Mouse (Mus musculus): Measurements from ENCODE around the gene Sept4. TPM values are rescaled to one million over a fixed set of nuclear protein-coding genes. Genes with fewer than 3 reads are reported as not detected.

The Sept4 gene
- polyA plus RNA-seq, 1 experiment from 2014 or later, result 11.6 TPM

DNA sequence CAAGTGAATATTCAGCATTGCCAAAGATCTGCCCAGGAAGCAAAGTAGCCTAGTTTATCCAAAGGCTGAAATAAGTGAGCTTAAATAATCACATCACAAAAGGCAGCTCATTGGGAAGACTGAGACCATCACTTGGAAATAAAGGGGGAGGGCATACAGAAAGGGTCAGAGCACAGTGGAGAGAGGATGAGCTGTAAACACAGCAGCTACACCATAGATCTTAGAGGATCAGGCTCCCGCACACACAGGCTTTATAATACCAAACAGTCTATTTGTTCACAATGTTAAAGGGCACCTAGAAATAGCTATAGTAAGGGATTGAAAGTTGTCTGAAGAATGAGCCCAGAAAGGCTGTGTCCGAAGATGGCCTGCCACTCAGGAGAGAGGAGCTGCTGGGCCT, 70.1 kb downstream of the Sept4 start:
- no peaks in the 10 kb centered on the region for H3K27me3 ChIP-seq (replicated peaks)
- H3K9me3 ChIP-seq (replicated peaks), result no peaks in the 10 kb centered on the region
- peak overlapping the region; percentile 20; the same call in 1 of the 2 replicates for H3K27ac ChIP-seq (ENCODE audit: poor library complexity, severe bottlenecking)
- peak overlapping the region; percentile 53 for H3K4me3 ChIP-seq
- H3K9ac ChIP-seq, result peak overlapping the region; percentile 75
- 14% methylated on average over 2 of the region's 2 CpGs for WGBS
- ATAC-seq (ENCODE audit: insufficient number of reproducible peaks, low FRiP score), result peak; percentile 53; the same call in 1 of the 2 replicates
- no peaks in the 10 kb centered on the region; the same call in 1 of the 2 replicates for H3K36me3 ChIP-seq
- peak overlapping the region; percentile 86 for H3K4me2 ChIP-seq
- peaks cover 9% of the 10 kb centered on the region; the same call in 1 of the 2 replicates for H3K4me1 ChIP-seq (replicated peaks)

DNA sequence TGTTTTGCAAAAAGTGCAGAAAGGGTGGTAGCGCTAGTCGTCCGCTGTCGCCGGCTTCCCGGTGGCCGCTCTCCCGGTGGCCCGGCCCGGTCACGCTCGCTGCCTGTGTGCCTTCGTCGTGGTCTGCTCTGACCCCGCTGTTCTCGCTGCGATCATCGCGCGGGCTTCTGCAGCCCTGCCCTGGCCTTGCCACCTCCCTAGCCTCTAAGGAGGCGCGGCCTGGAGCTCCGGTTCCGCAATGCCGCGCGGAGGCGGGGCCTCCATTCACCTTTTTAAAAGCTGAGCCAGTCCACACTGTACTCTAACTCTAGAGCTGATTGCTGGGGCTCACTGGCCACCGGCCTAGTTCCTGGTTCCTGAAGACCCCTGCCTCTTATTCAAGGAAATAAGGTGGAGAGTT, 70.5 kb downstream of the Sept4 start:
- peak overlapping the region; percentile 86 for H3K4me2 ChIP-seq
- no peaks in the 10 kb centered on the region for H3K9me3 ChIP-seq (replicated peaks)
- ATAC-seq (ENCODE audit: insufficient number of reproducible peaks, low FRiP score), result peak; percentile 87
- WGBS, result under 1% methylated on average over 29 of the region's 29 CpGs
- peak overlapping the region; percentile 53 for H3K4me3 ChIP-seq
- H3K36me3 ChIP-seq, result no peaks in the 10 kb centered on the region; the same call in 1 of the 2 replicates
- no peaks in the 10 kb centered on the region for H3K27me3 ChIP-seq (replicated peaks)
- H3K4me1 ChIP-seq (replicated peaks), result peaks cover 9% of the 10 kb centered on the region; the same call in 1 of the 2 replicates
- H3K9ac ChIP-seq, result peak overlapping the region; percentile 75
- peak overlapping the region; percentile 20; the same call in 1 of the 2 replicates for H3K27ac ChIP-seq (ENCODE audit: poor library complexity, severe bottlenecking)

Other genes starting within 250 kb of the Sept4 start
- gene Ppm1e, start 209.9 kb upstream of the Sept4 start, polyA plus RNA-seq (2016; fragmentation: Nextera tagmentation; extraction: Ambion mirVana), result 3.8 and 5.4 TPM in 2 replicates
- gene Rad51c, start 163.9 kb upstream of the Sept4 start, polyA plus RNA-seq (2016; fragmentation: Nextera tagmentation; extraction: Ambion mirVana), result 10.8 and 11.5 TPM in 2 replicates
- gene Tex14, start 163.8 kb upstream of the Sept4 start, polyA plus RNA-seq (2016; fragmentation: Nextera tagmentation; extraction: Ambion mirVana), result 0.27 and 0.45 TPM in 2 replicates
- not detected in 2 replicates for gene Gm11492, start 2.2 kb upstream of the Sept4 start, polyA plus RNA-seq (2016; fragmentation: Nextera tagmentation; extraction: Ambion mirVana)
- gene Mtmr4, start 23.3 kb downstream of the Sept4 start, polyA plus RNA-seq (2016; fragmentation: Nextera tagmentation; extraction: Ambion mirVana), result 21.9 and 27.3 TPM in 2 replicates
- gene Hsf5, start 48.3 kb downstream of the Sept4 start, polyA plus RNA-seq (2016; fragmentation: Nextera tagmentation; extraction: Ambion mirVana), result 0.13 and 0.15 TPM in 2 replicates
- gene Rnf43, start 93.8 kb downstream of the Sept4 start, polyA plus RNA-seq (2016; fragmentation: Nextera tagmentation; extraction: Ambion mirVana), result 1.4 and 1.9 TPM in 2 replicates
- gene Supt4a, start 168.6 kb downstream of the Sept4 start, polyA plus RNA-seq (2016; fragmentation: Nextera tagmentation; extraction: Ambion mirVana), result 99.6 and 101 TPM in 2 replicates
- gene Tspoap1, start 191.6 kb downstream of the Sept4 start, polyA plus RNA-seq (2016; fragmentation: Nextera tagmentation; extraction: Ambion mirVana), result 0.21 and 0.78 TPM in 2 replicates
- gene Mpo, start 224.7 kb downstream of the Sept4 start, polyA plus RNA-seq (2016; fragmentation: Nextera tagmentation; extraction: Ambion mirVana), result 2.8 and 6.7 TPM in 2 replicates

Measured in heart, embryonic 12.5 days (tissue).